Mouse (Mus musculus) liver, embryonic 15.5 days (tissue): ENCODE measurements around the gene Polr2b. TPM values are rescaled to one million over a fixed set of nuclear protein-coding genes. Genes with fewer than 3 reads are reported as not detected.
A peak's percentile ranks its signal among the peaks of the same experiment; 100 is the strongest.

Experiments used
- ATAC-seq: fragments of 200-750 bp; cut with Nextera tagmentation; 2 replicates; pipeline ENCODE4 v1.8.0; 2017; ENCODE audit warnings: moderate number of reproducible peaks, mild to moderate bottlenecking, moderate library complexity; ENCODE audit not compliant: insufficient read depth
- H3K27ac ChIP-seq: fragments of 300-500 bp; sonication (generic); replicated peaks from 2 replicates; pipeline ENCODE4 v1.5.1; 2015; ENCODE audit warnings: mild to moderate bottlenecking, inconsistent platforms
- H3K27me3 ChIP-seq: fragments of 300-500 bp; sonication (generic); 2 replicates; pipeline ENCODE4 v1.6.1; 2015; ENCODE audit warnings: mild to moderate bottlenecking, inconsistent platforms
- H3K36me3 ChIP-seq: fragments of 300-500 bp; sonication (generic); replicated peaks from 2 replicates; pipeline ENCODE4 v1.6.1; 2015; ENCODE audit warnings: moderate library complexity, mild to moderate bottlenecking, inconsistent platforms
- H3K4me1 ChIP-seq: fragments of 300-500 bp; sonication (generic); replicated peaks from 2 replicates; pipeline ENCODE4 v1.6.1; 2015; ENCODE audit warnings: inconsistent platforms
- H3K4me2 ChIP-seq: fragments of 300-500 bp; sonication (generic); 2 replicates; pipeline ENCODE4 v1.6.1; 2015; ENCODE audit warnings: moderate library complexity, mild to moderate bottlenecking, inconsistent platforms
- H3K4me3 ChIP-seq: fragments of 300-500 bp; sonication (generic); replicated peaks from 2 replicates; pipeline ENCODE4 v1.5.1; 2015; ENCODE audit warnings: mild to moderate bottlenecking, inconsistent platforms
- H3K9ac ChIP-seq: fragments of 300-500 bp; sonication (generic); 2 replicates; pipeline ENCODE4 v1.6.1; 2015; ENCODE audit warnings: moderate library complexity, mild to moderate bottlenecking, inconsistent platforms
- H3K9me3 ChIP-seq: fragments of 300-500 bp; sonication (generic); replicated peaks from 2 replicates; pipeline ENCODE4 v1.6.1; 2016; ENCODE audit warnings: inconsistent platforms
- WGBS: fragments of 180-500 bp; shearing (Covaris S2); methylation state at CpG from one replicate; pipeline ENCODE4 v1.1.7; 2015; ENCODE audit warnings: mixed read lengths; ENCODE audit not compliant: insufficient replicate concordance; 5-methylcytosine and 5-hydroxymethylcytosine counted together
- polyA plus RNA-seq: library from polyadenylated mRNA; unstranded; fragments of >200 nt; fragmentation: Nextera tagmentation; extraction: Ambion mirVana; gene quantifications from 2 replicates; pipeline ENCODE4 v1.2.1, GENCODE M21; 2015

Polr2b gene
- polyA plus RNA-seq, 1 experiment from 2014 or later = 26.0 TPM

DNA sequence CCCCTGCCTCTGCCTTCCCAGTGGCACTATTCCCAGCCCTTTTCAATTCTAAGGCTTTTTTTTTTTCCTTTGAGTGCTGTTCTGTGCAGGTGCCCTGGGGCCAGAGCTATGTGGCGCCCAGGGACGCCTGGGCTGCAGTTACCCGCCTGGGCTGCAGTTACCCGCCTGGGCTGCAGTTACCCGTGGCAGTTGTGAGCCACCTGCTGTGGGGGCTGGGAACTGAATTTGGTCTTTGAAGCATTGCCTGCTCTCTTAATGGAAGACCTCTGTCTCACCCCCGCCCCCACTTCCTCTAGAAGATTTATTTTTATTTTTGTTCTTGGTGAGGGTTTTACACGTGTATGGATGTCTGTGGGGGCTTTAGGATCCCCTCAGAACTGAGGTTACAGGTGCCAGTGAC is 36.8 kb upstream of the Polr2b start:
- Histone ChIP-seq H3K9me3 (no peaks in the 10 kb centered on the region), H3K4me1 (peaks cover 30% of the 10 kb centered on the region), H3K36me3 (peaks cover 80% of the 10 kb centered on the region), H3K27me3 (no peaks in the 10 kb centered on the region), H3K27ac (no peak overlapping the region), H3K4me2 (no peak overlapping the region), H3K9ac (no peak overlapping the region), H3K4me3 (no peak overlapping the region)
- ATAC-seq = no peak
- WGBS = 48% methylated on average over 7 of the region's 7 CpGs

DNA sequence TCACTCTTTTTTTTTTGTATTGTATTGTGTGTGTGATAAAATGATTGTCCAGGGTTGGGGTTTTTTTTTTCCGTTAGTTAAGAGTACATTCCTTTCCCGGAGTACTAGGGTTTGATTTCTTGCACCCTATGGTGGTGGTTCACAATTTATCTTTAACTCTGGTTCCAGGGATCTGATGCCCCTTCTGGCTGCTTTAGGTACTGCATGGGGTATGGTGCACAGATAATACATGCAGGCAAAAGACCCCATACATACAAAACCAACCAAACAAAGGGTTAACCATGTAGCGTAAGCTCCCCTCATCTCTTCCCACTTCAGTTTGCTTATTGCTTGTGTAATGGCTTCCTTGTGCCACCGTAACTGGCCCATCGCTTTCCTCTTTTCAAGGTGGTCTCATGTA is 34.0 kb upstream of the Polr2b start:
- WGBS = 71% methylated on average over 5 of the region's 5 CpGs
- Histone ChIP-seq H3K27ac (no peak overlapping the region), H3K9me3 (no peaks in the 10 kb centered on the region), H3K4me1 (peaks cover 22% of the 10 kb centered on the region), H3K36me3 (peaks cover 84% of the 10 kb centered on the region), H3K27me3 (no peaks in the 10 kb centered on the region), H3K4me2 (no peak overlapping the region), H3K9ac (no peak overlapping the region), H3K4me3 (no peak overlapping the region)
- no peak for ATAC-seq

DNA sequence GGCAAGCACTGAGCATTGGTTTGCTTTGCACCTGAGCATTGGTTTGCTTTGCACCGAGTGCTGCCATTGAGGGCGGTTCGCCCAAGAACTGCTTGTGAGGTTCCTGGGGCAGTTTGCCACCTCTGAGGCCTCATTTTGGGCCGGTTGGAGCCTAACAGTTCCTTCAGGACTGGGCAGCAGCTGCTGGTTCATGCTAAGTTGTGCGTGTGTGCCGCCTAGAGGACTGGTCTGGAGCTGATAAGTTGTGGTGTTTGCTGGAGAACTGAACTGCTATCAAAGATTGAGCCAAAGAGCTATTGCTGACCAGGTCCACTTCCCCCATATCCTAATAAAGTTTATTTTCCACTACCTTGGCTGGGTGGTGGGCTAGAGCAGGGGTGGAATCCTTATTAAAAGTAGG is 32.7 kb upstream of the Polr2b start:
- no peaks in the 10 kb centered on the region for H3K27me3 ChIP-seq
- no peaks in the 10 kb centered on the region for H3K9me3 ChIP-seq
- no peak overlapping the region for H3K9ac ChIP-seq
- H3K4me2 ChIP-seq = no peak overlapping the region
- H3K4me3 ChIP-seq = no peak overlapping the region
- peaks cover 19% of the 10 kb centered on the region for H3K4me1 ChIP-seq
- H3K27ac ChIP-seq = no peak overlapping the region
- peaks cover 88% of the 10 kb centered on the region for H3K36me3 ChIP-seq
- ATAC-seq = no peak
- 68% methylated on average over 6 of the region's 6 CpGs for WGBS

- H3K27ac ChIP-seq = no peak overlapping the region
- ATAC-seq = no peak
- H3K9ac ChIP-seq = no peak overlapping the region
- H3K27me3 ChIP-seq = no peaks in the 10 kb centered on the region
- peaks cover 5% of the 10 kb centered on the region; the same call in 1 of the 2 replicates for H3K4me1 ChIP-seq
- H3K9me3 ChIP-seq = no peaks in the 10 kb centered on the region
- H3K4me2 ChIP-seq = no peak overlapping the region
- peaks cover 81% of the 10 kb centered on the region for H3K36me3 ChIP-seq
- no peak overlapping the region for H3K4me3 ChIP-seq
- WGBS = 79% methylated on average over 20 of the region's 20 CpGs
Observed at GRCm38 (mm10) chr5:77281518-77282174, 28.3 kb upstream of the Polr2b start.

- Histone ChIP-seq H3K36me3 (peaks cover 77% of the 10 kb centered on the region), H3K4me1 (0 out of 2 replicates have a peak, but pooled peaks cover under 1% of the 10 kb centered on the region)
Observed at GRCm38 (mm10) chr5:77282242-77282641, 27.7 kb upstream of the Polr2b start.

DNA sequence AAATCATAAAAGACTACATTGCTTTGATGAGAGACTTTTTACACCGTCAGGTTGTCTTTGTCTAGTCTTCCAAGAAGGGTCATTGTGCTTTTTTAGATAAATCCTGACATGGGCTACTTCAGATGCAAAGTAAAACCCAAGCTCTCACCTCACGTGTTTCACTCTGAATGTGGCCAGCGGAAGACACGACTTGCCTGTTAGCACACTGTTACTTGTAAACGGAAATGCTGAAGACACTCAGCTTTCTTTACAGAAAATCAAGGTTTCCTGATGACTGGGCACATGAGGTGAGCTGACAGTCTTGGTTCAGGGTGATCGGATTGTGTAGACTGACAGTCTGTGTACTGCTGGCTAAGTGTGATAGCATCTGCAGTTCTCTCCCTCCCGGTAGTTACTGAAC is 24.3 kb upstream of the Polr2b start:
- Histone ChIP-seq H3K27ac (no peak overlapping the region), H3K36me3 (peaks cover 69% of the 10 kb centered on the region), H3K4me2 (no peak overlapping the region), H3K27me3 (no peaks in the 10 kb centered on the region), H3K9ac (no peak overlapping the region), H3K4me3 (no peak overlapping the region), H3K4me1 (no peaks in the 10 kb centered on the region), H3K9me3 (no peaks in the 10 kb centered on the region)
- ATAC-seq = no peak
- WGBS = 73% methylated on average over 7 of the region's 7 CpGs

More at GRCm38 (mm10) chr5:77282242-77282641, 27.7 kb upstream of the Polr2b start:
- no peak for ATAC-seq
- H3K27ac ChIP-seq = no peak overlapping the region
- no peak overlapping the region for H3K4me2 ChIP-seq
- 84% methylated on average over 9 of the region's 9 CpGs for WGBS
- H3K4me3 ChIP-seq = no peak overlapping the region
- no peak overlapping the region for H3K9ac ChIP-seq
- H3K9me3 ChIP-seq = no peaks in the 10 kb centered on the region
- no peaks in the 10 kb centered on the region for H3K27me3 ChIP-seq

DNA sequence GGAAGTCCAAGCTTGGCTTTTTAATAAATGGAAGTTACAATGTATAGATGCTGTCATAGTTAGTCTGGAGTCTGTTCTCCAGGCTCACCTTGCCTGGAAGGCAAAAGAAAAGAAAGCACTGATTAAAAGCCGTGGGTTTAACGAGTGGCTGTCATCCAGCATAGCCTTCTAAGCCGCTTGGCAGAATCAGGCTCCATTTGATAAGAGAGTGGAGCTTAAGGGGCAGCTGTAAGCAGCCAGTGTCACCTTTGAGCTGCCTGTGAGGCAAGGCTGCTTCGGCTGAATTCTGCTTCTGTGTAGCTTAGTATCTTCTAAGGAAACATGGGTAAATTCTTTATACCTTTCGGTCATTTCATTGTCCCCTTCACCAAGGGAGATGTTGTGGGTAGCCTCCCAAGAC is 23.0 kb upstream of the Polr2b start:
- WGBS = 65% methylated on average over 5 of the region's 5 CpGs
- no peak overlapping the region for H3K4me3 ChIP-seq
- H3K9ac ChIP-seq = no peak overlapping the region
- ATAC-seq = no peak
- H3K27ac ChIP-seq = no peak overlapping the region
- H3K4me2 ChIP-seq = no peak overlapping the region
- no peaks in the 10 kb centered on the region for H3K9me3 ChIP-seq
- H3K36me3 ChIP-seq = peaks cover 62% of the 10 kb centered on the region
- no peaks in the 10 kb centered on the region for H3K4me1 ChIP-seq
- H3K27me3 ChIP-seq = no peaks in the 10 kb centered on the region

GRCm38 (mm10) chr5:77287901-77288300 is 22.0 kb upstream of the Polr2b start:
- no peaks in the 10 kb centered on the region for H3K4me1 ChIP-seq
- H3K4me2 ChIP-seq = no peak overlapping the region
- H3K27ac ChIP-seq = no peak overlapping the region
- WGBS = 76% methylated on average over 6 of the region's 6 CpGs
- no peak for ATAC-seq
- H3K36me3 ChIP-seq = peaks cover 61% of the 10 kb centered on the region
- no peak overlapping the region for H3K4me3 ChIP-seq
- no peaks in the 10 kb centered on the region for H3K27me3 ChIP-seq
- no peak overlapping the region for H3K9ac ChIP-seq
- no peaks in the 10 kb centered on the region for H3K9me3 ChIP-seq

- WGBS = 73% methylated on average over 8 of the region's 8 CpGs
- H3K36me3 ChIP-seq = peaks cover 66% of the 10 kb centered on the region
- no peaks in the 10 kb centered on the region for H3K4me1 ChIP-seq
- no peak overlapping the region for H3K9ac ChIP-seq
- H3K4me3 ChIP-seq = no peak overlapping the region
- no peak overlapping the region for H3K4me2 ChIP-seq
- no peaks in the 10 kb centered on the region for H3K27me3 ChIP-seq
- H3K9me3 ChIP-seq = no peaks in the 10 kb centered on the region
- no peak overlapping the region for H3K27ac ChIP-seq
- ATAC-seq = no peak
Observed at GRCm38 (mm10) chr5:77289686-77290085, 20.3 kb upstream of the Polr2b start.

DNA sequence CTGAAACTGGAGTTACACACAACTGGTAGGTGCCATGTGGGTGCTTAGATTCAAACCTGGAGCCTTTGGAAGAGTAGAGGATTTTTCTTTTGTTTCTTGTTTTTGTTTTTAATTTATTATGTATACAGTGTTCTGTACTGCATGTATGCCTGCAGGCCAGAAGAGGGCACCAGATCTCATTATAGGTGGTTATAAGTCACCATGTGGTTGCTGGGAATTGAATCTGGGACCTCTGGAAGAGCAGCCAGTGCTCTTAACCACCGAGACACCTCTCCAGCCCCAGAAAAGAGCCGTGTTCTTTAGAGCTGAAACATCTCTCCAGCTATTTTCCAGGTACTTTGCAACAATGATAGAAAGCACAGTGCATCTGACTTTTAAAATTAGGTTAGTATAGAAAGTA is 19.3 kb upstream of the Polr2b start:
- WGBS = 80% methylated on average over 2 of the region's 2 CpGs
- no peak overlapping the region for H3K4me2 ChIP-seq
- H3K9me3 ChIP-seq = no peaks in the 10 kb centered on the region
- H3K36me3 ChIP-seq = peaks cover 68% of the 10 kb centered on the region
- no peak for ATAC-seq
- H3K27ac ChIP-seq = no peak overlapping the region
- H3K4me1 ChIP-seq = no peaks in the 10 kb centered on the region
- H3K4me3 ChIP-seq = no peak overlapping the region
- no peaks in the 10 kb centered on the region for H3K27me3 ChIP-seq
- no peak overlapping the region for H3K9ac ChIP-seq

GRCm38 (mm10) chr5:77292803-77293522 is 17.0 kb upstream of the Polr2b start:
- H3K36me3 ChIP-seq = peaks cover 78% of the 10 kb centered on the region
- H3K4me3 ChIP-seq = no peak overlapping the region
- WGBS = 58% methylated on average over 7 of the region's 7 CpGs
- no peak overlapping the region for H3K9ac ChIP-seq
- H3K27ac ChIP-seq = peak overlapping the region; percentile 48
- no peaks in the 10 kb centered on the region for H3K4me1 ChIP-seq
- no peak overlapping the region for H3K4me2 ChIP-seq
- no peaks in the 10 kb centered on the region for H3K9me3 ChIP-seq
- H3K27me3 ChIP-seq = no peaks in the 10 kb centered on the region
- ATAC-seq = no peak; the same call in 1 of the 2 replicates
